Mouse (Mus musculus) embryo, embryonic 10.5 days (tissue): ENCODE data around the gene Dek.

Experiments used
- DNase-seq: peaks from one replicate; pipeline ENCODE4 v3.0.0-alpha.2; 2015; ENCODE audit warnings: low spot score

Dek gene

DNA sequence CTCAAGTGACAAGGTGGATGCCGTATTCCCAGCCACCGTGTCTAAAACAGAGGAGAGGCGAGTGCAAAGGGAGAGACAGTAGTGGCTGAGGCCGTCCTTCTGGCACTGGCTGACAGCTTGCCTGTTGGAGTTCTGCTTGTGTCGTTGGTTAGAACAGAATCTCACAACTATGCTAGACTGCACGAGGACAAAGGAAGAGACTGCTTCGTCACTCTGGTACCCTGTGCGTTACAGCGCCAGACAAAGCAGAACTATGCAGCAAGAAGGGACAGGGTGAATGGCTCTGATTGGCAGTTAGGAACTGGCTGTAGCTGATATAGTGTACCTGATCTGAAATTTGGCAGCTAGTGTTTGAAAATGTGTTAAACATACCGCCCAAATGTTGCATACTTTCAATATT is 52.0 kb downstream of the Dek start:
- peak; percentile 33 for DNase-seq

DNA sequence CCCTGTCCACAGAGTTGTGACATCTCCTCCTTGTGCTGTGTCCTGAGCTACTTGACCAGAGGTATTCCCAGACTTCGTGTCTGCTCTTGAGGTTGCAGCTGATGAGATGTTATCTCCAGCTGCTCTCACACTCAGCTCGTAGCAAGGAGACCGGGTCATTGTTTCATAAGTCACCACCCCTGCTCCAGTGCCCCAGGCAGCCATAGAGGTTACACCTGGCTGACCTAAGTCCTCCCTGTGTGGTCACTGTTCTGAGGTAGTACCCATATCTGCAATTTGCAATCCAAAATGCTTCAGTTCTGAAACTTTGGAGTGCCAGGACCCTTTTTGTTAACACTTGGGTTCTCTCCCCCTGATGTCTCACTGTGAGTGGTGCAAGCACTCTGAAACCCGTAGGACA is 56.0 kb downstream of the Dek start:
- DNase-seq = no peak

DNA sequence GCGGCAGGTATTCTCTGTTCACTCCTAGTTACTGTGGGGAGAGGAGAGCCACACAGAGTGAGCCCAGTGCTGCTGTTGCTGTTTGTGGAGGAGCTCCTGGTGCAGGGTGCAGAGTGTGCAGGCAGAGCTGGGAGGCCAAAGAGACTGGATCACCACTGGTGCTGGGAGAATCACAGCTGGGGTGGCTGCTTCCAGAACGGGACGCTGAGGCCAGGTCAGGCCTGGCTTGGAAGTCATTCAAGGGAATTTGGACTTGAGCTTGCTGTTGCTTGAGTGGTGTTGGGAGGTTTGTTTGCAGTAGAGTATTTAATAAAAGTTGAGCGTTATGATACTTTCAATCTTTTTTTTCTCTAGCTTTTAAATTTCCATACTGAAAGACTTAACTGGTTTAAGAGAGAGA is 58.0 kb downstream of the Dek start:
- no peak for DNase-seq

DNA sequence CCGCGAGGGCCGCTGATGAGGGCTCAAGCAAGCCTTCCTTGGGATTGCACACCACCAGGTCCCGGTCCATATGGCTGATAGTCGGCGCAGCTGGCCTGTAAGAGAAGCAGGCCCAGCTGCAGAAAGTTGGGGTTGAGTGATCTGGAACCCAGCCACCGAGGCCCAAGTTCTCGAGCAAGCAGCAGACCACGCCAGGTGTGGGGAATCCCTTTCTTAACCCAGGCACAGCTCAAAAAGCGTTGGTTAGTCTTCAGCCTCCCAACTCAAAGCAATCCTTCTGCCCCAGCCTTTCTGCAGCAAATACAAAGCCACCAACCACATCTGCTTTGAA is 61.4 kb downstream of the Dek start, which contains the start of gene Tpmt:
Gene Tpmt (minus strand): TSS at position 121 of the 331 bp plus-strand sequence.
- DNase-seq = peak; percentile 28

DNA sequence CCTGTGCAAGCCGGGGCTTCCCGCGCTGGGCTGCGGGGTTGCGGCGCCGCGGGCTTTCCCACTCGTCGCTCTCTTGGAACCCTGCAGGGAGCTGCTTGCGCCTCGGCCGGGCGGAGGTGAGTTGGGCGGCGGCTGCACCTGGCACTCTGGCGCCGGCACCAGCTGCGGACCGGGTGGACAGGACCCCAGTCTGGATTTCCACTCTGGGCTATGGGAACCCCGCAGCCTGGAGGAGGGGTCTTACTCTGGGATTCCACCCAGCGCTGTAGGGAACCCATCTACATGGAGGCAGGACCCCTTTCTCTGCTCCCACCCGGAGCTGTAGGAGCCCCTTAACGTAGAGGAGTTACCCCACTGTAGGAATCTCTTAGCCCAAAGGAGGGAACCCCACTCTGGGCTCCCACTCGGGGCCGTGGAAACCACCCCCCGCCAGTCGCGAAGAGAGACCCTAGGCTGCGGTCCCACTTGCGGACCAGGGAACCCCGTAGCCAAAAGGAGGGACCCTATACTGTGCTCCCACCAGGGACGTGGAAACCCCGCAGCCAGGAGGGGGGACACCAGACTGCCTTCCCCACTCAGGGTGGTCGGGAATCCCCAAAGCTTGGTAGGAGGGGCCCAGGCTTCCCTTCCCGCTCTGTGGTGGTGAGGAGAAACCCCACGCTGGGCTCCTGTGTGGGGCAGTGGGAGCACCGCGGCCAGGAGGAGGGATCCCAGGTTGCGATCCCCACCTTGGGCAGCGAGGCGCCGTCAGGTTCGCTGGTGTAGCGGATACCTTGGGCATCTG is 62.0 kb downstream of the Dek start:
- DNase-seq = peak; percentile 3

DNA sequence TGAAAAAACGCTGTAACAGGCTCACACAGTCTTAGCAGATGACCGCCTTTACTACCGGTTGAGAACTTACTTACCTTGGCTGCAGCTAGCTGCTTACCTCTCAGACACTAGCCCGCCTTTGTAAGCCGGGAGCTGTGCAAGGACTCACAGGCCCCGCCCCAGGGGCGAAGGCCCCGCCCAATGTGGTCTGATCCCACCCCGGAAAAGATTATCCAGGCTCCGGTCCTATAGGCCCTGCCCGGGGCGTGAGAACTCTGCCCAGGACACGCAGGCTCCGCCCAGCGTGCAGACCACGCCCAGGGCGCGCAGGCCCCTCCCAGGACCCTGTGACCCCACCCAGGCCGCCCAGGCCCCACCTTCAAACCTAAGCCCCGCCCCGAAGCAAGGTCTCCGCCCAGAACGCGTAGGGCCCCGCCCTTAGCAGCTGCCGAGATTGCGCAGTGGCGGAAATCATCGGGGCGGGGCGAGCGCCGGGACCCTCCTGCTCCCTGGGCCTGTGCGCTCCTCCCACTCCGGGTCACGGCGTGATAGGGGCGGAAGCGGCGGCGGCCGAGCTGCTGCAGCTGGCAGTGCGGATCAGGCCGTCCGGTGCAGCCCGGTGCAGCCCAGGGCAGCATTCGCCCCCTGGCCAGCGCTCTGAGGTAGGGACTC is 62.8 kb downstream of the Dek start, which contains the start of gene Kdm1b:
Gene Kdm1b (plus strand): TSS at position 470 of the 651 bp plus-strand sequence.
- DNase-seq = peak; percentile 99

DNA sequence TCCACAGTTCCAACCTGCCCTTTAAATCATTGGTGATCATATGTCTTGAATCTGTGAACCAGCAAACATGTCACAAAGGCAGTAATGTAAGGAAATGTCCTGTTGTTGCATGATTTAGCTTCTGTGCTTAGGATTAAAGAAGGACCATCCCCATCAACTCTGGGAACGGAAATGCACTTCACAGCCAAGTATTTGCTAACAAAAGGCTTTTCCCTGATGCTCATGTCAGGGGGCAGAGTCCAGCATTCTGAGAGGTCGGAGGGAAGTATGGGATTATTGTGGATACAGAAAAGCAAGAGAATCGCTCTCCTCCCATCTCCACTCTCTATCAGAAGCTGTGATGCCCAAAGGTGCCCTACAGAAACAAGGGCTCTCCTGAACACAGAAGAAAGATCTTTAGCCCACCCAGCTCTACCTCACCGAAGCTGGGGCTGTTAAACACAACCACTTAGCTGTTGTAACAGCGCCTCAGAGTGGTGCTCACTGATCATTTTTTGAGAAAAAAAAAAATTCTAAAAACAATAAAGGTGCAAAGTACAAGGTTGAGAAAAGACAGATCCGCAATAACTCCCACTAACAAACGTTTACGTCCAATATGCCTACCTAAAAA is 63.9 kb downstream of the Dek start:
- DNase-seq = peak; percentile 29

DNA sequence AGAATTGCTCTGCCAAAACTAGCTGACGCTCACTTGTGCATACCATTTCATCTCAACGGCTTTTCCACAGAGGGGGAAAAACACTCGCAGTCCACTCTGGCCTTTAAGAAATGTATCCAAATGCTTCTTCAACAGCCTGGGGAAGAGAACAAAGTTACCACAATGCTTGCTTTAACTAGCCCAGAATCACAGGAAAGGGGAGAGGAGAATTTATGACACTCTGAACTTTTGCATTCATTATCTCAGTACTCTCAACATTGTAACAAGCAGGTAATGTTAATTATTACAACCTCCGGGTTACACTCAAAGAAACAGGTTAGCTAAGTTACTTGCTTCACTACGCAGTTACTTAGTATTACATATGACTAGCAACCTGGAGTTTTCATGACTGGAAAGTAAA is 65.9 kb downstream of the Dek start:
- DNase-seq = no peak

DNA sequence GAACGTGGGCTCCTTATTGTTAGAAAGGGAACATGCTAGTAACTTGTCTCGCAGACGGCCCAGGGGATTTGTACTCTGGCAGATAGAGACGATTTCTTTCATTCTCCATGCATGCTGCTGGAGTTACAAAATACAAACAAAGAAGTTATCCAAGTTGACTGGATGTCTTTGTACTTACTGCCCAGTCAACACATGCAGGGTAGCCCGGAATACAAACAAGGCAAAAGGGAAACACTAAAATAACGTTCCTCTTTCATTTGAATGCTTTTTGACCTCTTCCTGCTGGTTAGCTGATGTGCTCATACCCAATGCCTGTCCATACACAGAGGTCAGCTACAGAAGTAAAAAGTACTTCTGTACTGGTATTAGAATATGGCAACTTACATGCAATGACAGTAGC is 68.1 kb downstream of the Dek start:
- DNase-seq = no peak
